Comparison of ENCODE assay signal across 23 mouse cellular contexts in genomic region chr13:19590996-19591759, GRCm38 (mm10). TPM values are rescaled to one million over a fixed set of nuclear protein-coding genes. Genes with fewer than 3 reads are reported as not detected.
DNase-seq lines count a peak whose midpoint lies in the region; ATAC-seq lines count a peak whose summit lies in the region.
"Had no signal": no experiment of that assay in that cellular context is flagged by ENCODE, and none has a peak within 500 bp of the region (broad histone marks: within the 10 kb centered on the region; RNA-seq: fewer than 3 reads in every experiment).

No protein-coding gene starts in this region.

- 87% methylated on average over 3 of the region's 3 CpGs for WGBS in heart, embryonic 14.5 days
- 74% methylated on average over 3 of the region's 3 CpGs for WGBS in embryonic facial prominence, embryonic 15.5 days

- intact Hi-C loops in heart, postnatal 25 days (cut with DNase I) = no loop called here

- no peaks in the 10 kb centered on the region for H3K27me3 ChIP-seq in heart, embryonic 14.5 days (ENCODE audit: control insufficient read depth, insufficient read depth, low read length)
- H3K27me3 ChIP-seq in embryonic facial prominence, embryonic 15.5 days = no peaks in the 10 kb centered on the region
- H3K27me3 ChIP-seq: forebrain, embryonic 12.5 days; heart, embryonic 13.5 days; hindbrain, embryonic 13.5 days; intestine, embryonic 15.5 days; liver, embryonic 12.5 days; midbrain, embryonic 13.5 days; neural tube, embryonic 15.5 days had no signal

- no peak overlapping the region for H3K4me3 ChIP-seq in heart, embryonic 14.5 days (ENCODE audit: control insufficient read depth in 1 of 2, insufficient read depth in 1 of 2, low read depth in 1 of 2, low read length in 2 of 2)
- H3K4me3 ChIP-seq in embryonic facial prominence, embryonic 15.5 days (replicated peaks) = no peak overlapping the region
- H3K4me3 ChIP-seq: forebrain, embryonic 12.5 days; heart, embryonic 13.5 days; hindbrain, embryonic 13.5 days; intestine, embryonic 15.5 days; liver, embryonic 12.5 days; midbrain, embryonic 13.5 days; neural tube, embryonic 15.5 days had no signal

- peaks cover 0 to 5% of the 10 kb centered on the region in 2 experiments; a peak in 1 of 4 replicates for H3K4me1 ChIP-seq in heart, embryonic 14.5 days (ENCODE audit: control insufficient read depth in 2 of 2, insufficient read depth in 2 of 2, low read length in 2 of 2)
- H3K4me1 ChIP-seq in embryonic facial prominence, embryonic 15.5 days = no peaks in the 10 kb centered on the region
- H3K4me1 ChIP-seq: forebrain, embryonic 12.5 days; hindbrain, embryonic 13.5 days; intestine, embryonic 15.5 days; liver, embryonic 12.5 days; midbrain, embryonic 13.5 days; neural tube, embryonic 15.5 days had no signal

- H3K9me3 ChIP-seq in heart, embryonic 14.5 days (ENCODE audit: control insufficient read depth, low read length) = no peaks in the 10 kb centered on the region
- no peaks in the 10 kb centered on the region for H3K9me3 ChIP-seq in embryonic facial prominence, embryonic 15.5 days (replicated peaks)
- H3K9me3 ChIP-seq: forebrain, embryonic 12.5 days; G1E; heart, embryonic 13.5 days; hindbrain, embryonic 13.5 days; intestine, embryonic 15.5 days; liver, embryonic 12.5 days; midbrain, embryonic 13.5 days; neural tube, embryonic 15.5 days had no signal

- H3K9ac ChIP-seq in heart, embryonic 14.5 days (ENCODE audit: low read length) = no peak overlapping the region
- H3K9ac ChIP-seq in embryonic facial prominence, embryonic 15.5 days = no peak overlapping the region
- H3K9ac ChIP-seq: forebrain, embryonic 12.5 days; heart, embryonic 13.5 days; hindbrain, embryonic 13.5 days; intestine, embryonic 15.5 days; liver, embryonic 12.5 days; lung, embryonic 14.5 days; midbrain, embryonic 13.5 days; neural tube, embryonic 15.5 days had no signal

- H3K27ac ChIP-seq in heart, embryonic 14.5 days (replicated peaks in 1 of 2; ENCODE audit: control insufficient read depth in 1 of 2, insufficient read depth in 1 of 2, low read depth in 2 of 2, low read length in 2 of 2) = no peak overlapping the region
- no peak overlapping the region for H3K27ac ChIP-seq in embryonic facial prominence, embryonic 15.5 days (replicated peaks)
- H3K27ac ChIP-seq: forebrain, embryonic 12.5 days; heart, embryonic 13.5 days; hindbrain, embryonic 13.5 days; intestine, embryonic 15.5 days; kidney, postnatal 0 days; liver, embryonic 12.5 days; macrophage; midbrain, embryonic 13.5 days; neural tube, embryonic 15.5 days had no signal

- ATAC-seq in heart, embryonic 14.5 days (ENCODE audit: insufficient number of reproducible peaks, insufficient read depth, low FRiP score, low read depth) = 0 out of 2 replicates have a peak, but pooled peaks have one; percentile 35
- ATAC-seq in embryonic facial prominence, embryonic 15.5 days (ENCODE audit: insufficient number of reproducible peaks, low FRiP score, low TSS enrichment, low read depth) = 0 out of 2 replicates have a peak, but pooled peaks have one; percentile 24
- ATAC-seq in granulocyte monocyte progenitor cell, adult 5-6 weeks (replicated peaks; ENCODE audit: poor library complexity, severe bottlenecking) = no peak
- ATAC-seq: CD4-positive, CD25-positive, alpha-beta regulatory T cell, adult 4 months; intestine, embryonic 15.5 days; liver, embryonic 12.5 days; midbrain, embryonic 13.5 days had no signal

- no peak for DNase-seq in heart, postnatal 25 days (ENCODE audit: low spot score)
- DNase-seq in 3T3-L1 (ENCODE audit: low read depth, low spot score) (peak; percentile 90), R1 (ENCODE audit: low read depth, low spot score) (peak; percentile 18)
- no peak for DNase-seq in urinary bladder, postnatal 36 days (ENCODE audit: low spot score in 2 of 2)
- DNase-seq in kidney, adult 8-10 months = no peak
- DNase-seq: cerebellum, adult 2 months; gastrocnemius, postnatal 14 days; lung, embryonic 14.5 days; spleen, adult 18-20 months had no signal

- H3K4me2 ChIP-seq in heart, embryonic 14.5 days (ENCODE audit: low read length) = no peak overlapping the region
- no peak overlapping the region for H3K4me2 ChIP-seq in embryonic facial prominence, embryonic 15.5 days (replicated peaks)
- H3K4me2 ChIP-seq: forebrain, embryonic 12.5 days; heart, embryonic 13.5 days; hindbrain, embryonic 13.5 days; intestine, embryonic 15.5 days; liver, embryonic 12.5 days; lung, embryonic 14.5 days; midbrain, embryonic 13.5 days; neural tube, embryonic 15.5 days had no signal

- H3K36me3 ChIP-seq in heart, embryonic 14.5 days (ENCODE audit: control insufficient read depth, insufficient read depth, low read length) = no peaks in the 10 kb centered on the region
- no peaks in the 10 kb centered on the region for H3K36me3 ChIP-seq in embryonic facial prominence, embryonic 15.5 days
- H3K36me3 ChIP-seq: forebrain, embryonic 12.5 days; G1E; heart, embryonic 13.5 days; intestine, embryonic 15.5 days; liver, embryonic 12.5 days; midbrain, embryonic 13.5 days had no signal

RNA-seq across cellular contexts. Expression of gene Epdr1, which starts 28.5 kb away (rescaled TPM):
- polyA plus RNA-seq in heart, embryonic 14.5 days (2014; fragmentation: Nextera tagmentation; extraction: Ambion mirVana) = 35.5 and 35.9 TPM in 2 replicates
- total RNA-seq in heart, postnatal 25 days (2021) = 10 to 100 TPM; 13.7 to 17.9 TPM
- 49.0 and 51.8 TPM in 2 replicates for polyA plus RNA-seq in embryonic facial prominence, embryonic 15.5 days (2015; fragmentation: Nextera tagmentation; extraction: Ambion mirVana)
- 1.0 and 1.5 TPM in 2 replicates for total RNA-seq in granulocyte monocyte progenitor cell, adult 5-6 weeks (2014; fragmentation: Nextera tagmentation)
- total RNA-seq in granulocyte monocyte progenitor cell, adult 5-6 weeks (2017) = 0.36 and 2.5 TPM in 2 replicates
- polyA plus RNA-seq: G1E had no signal

RNA-seq across cellular contexts. Expression of gene Sfrp4, which starts 31.7 kb away (rescaled TPM):
- 0.46 and 0.72 TPM in 2 replicates for polyA plus RNA-seq in heart, embryonic 14.5 days (2014; fragmentation: Nextera tagmentation; extraction: Ambion mirVana)
- total RNA-seq in heart, postnatal 25 days (2021) = under 1 TPM in 1 of 2 experiments, not detected in 1; 0.31 TPM
- polyA plus RNA-seq in embryonic facial prominence, embryonic 15.5 days (2015; fragmentation: Nextera tagmentation; extraction: Ambion mirVana) = 26.1 and 33.7 TPM in 2 replicates
- not detected in 2 replicates for total RNA-seq in granulocyte monocyte progenitor cell, adult 5-6 weeks (2014; fragmentation: Nextera tagmentation)
- not detected in 2 replicates for total RNA-seq in granulocyte monocyte progenitor cell, adult 5-6 weeks (2017)
- polyA plus RNA-seq: CD4-positive, CD25-positive, alpha-beta regulatory T cell, adult 4 months; G1E; macrophage had no signal

Comparison
In these comparisons a context has a peak if more than half of its experiments do, and no peak if none do; other contexts are left out.
1. DNase-seq: peak in 3T3-L1 (single experiment) and R1 (single experiment); none in heart, postnatal 25 days (single experiment), urinary bladder, postnatal 36 days (0 of 2) and kidney, adult 8-10 months (0 of 2).
2. RNA of gene Epdr1, which starts 28.5 kb away (total RNA-seq): 13.7 to 17.9 TPM in heart, postnatal 25 days; 0.36 to 2.5 TPM in granulocyte monocyte progenitor cell, adult 5-6 weeks; every median in the first group is over 4 times any median in the second.